Mouse (Mus musculus) lung, adult 2 months (tissue): ENCODE measurements at regions not wholly inside any gene's neighbourhood (a gene's known extent, or its start where the extent isn't known, plus 50 kb on each side); places are given as distances from the start of the nearest gene placed in this dataset.

Experiments used
- DNase-seq: peaks from one replicate; pipeline ENCODE4 v3.0.0; 2022
- H3K4me1 ChIP-seq: fragments of 200-500 bp; 2 replicates; pipeline ENCODE4 v1.6.1; 2011; ENCODE audit warnings: low read length; ENCODE audit not compliant: control insufficient read depth, insufficient read depth
- H3K4me3 ChIP-seq: fragments of 200-500 bp; replicated peaks from 2 replicates; pipeline ENCODE3; 2011; ENCODE audit warnings: low read depth, mild to moderate bottlenecking, control low read depth, low read length; ENCODE audit errors: extremely low read depth
- CTCF ChIP-seq: fragments of 200-500 bp; IDR thresholded peaks from 2 replicates; pipeline ENCODE4 v1.5.1; 2011; ENCODE audit warnings: mild to moderate bottlenecking, low read length, control low read depth; ENCODE audit not compliant: insufficient read depth
- POLR2A ChIP-seq: fragments of 200-500 bp; IDR thresholded peaks from 2 replicates; pipeline ENCODE4 v1.6.1; 2011; ENCODE audit warnings: low read depth, mild to moderate bottlenecking, control low read depth, low read length, borderline replicate concordance; ENCODE audit errors: extremely low read depth
- whole genome bisulfite sequencing: fragments of 180-500 bp; shearing (Covaris S2); methylation state at CpG from one replicate; pipeline ENCODE4 v1.1.7; 2018; 5-methylcytosine and 5-hydroxymethylcytosine counted together

GRCm38 (mm10) chr12:13009470-13009869 is 67.8 kb upstream of the Mycn start:
- no peak overlapping the region for H3K4me3 ChIP-seq
- no peak for TF ChIP-seq POLR2A
- 0 out of 2 replicates have a peak, but pooled peaks have one; percentile 12 for TF ChIP-seq CTCF
- DNase-seq, result no peak
- WGBS, result 37% methylated on average over 2 of the region's 2 CpGs
- H3K4me1 ChIP-seq, result no peaks in the 10 kb centered on the region

DNA sequence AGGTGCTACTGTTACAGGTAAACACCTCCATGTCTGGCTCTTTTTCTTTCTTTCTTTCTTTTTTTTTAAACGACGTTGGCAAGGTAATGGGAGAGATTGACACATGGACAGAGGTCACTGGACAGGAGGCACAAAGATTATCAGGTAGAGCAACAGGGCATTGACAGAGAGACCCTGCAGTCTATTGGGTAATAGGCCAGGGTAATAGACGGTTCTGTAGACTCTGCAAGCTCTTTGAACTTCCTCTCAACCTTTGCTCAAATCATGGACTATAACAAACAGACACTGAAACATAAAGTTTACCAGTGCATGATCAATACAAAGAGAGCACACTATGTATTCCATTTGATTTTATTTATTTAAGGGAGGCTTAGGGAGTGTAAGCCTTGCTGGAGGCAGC is 61.0 kb upstream of the Mycn start:
- no peak for DNase-seq
- no peaks in the 10 kb centered on the region for H3K4me1 ChIP-seq
- TF ChIP-seq CTCF (no peak), POLR2A (no peak)
- WGBS, result 81% methylated on average over 3 of the region's 3 CpGs
- no peak overlapping the region for H3K4me3 ChIP-seq

DNA sequence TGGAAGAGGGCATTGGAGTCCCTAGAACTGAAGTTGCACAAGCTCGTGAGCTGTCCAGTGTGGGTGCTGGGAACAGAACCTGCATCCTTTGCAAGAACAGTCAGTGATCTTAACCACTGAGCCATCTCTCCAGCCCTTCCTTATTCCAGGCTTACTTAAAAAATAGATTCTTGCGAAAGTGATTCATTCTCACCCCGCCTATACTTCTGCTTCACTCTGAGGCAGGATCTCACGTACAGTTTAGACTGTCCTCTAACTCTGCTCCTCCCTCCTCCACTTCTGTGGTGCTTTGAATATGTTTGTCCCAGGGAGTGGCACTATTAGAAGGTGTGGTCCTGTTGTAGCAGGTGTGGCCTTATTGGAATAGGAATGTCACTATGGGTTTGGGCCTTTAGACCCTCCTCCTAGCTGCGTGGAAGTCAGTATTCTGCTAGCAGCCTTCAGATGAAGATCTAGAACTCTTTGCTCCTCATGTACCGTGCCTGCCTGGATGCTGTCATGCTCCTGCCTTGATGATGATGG is 60.4 kb upstream of the Mycn start:
- WGBS, result 84% methylated on average over 6 of the region's 6 CpGs
- no peak for DNase-seq
- no peak overlapping the region for H3K4me3 ChIP-seq
- TF ChIP-seq CTCF (no peak), POLR2A (no peak)
- no peaks in the 10 kb centered on the region for H3K4me1 ChIP-seq

GRCm38 (mm10) chr12:12995974-12996361 is 54.3 kb upstream of the Mycn start:
- no peak for DNase-seq
- 0 out of 2 replicates have a peak, but pooled peaks cover 2% of the 10 kb centered on the region for H3K4me1 ChIP-seq
- TF ChIP-seq POLR2A, result no peak
- no peak for TF ChIP-seq CTCF
- H3K4me3 ChIP-seq, result no peak overlapping the region
- WGBS, result 78% methylated on average over 9 of the region's 9 CpGs

- no peak for TF ChIP-seq CTCF
- no peak for TF ChIP-seq POLR2A
- 53% methylated on average over 21 of the region's 21 CpGs for WGBS
- DNase-seq, result peak; percentile 31
- Histone ChIP-seq H3K4me3 (no peak overlapping the region), H3K4me1 (0 out of 2 replicates have a peak, but pooled peaks cover 2% of the 10 kb centered on the region)
These were observed 53.6 kb upstream of the Mycn start for GRCm38 (mm10) chr12:12995061-12995973.

GRCm38 (mm10) chr12:12993894-12994714 is 52.4 kb upstream of the Mycn start:
- no peak overlapping the region for H3K4me3 ChIP-seq
- WGBS, result 47% methylated on average over 8 of the region's 8 CpGs
- TF ChIP-seq POLR2A (no peak), CTCF (no peak)
- H3K4me1 ChIP-seq, result 0 out of 2 replicates have a peak, but pooled peaks cover 2% of the 10 kb centered on the region
- no peak for DNase-seq
